Mouse (Mus musculus): ENCODE measurements around the gene Ostn. TPM values are rescaled to one million over a fixed set of nuclear protein-coding genes. Genes with fewer than 3 reads are reported as not detected.

Ostn gene
- not detected for polyA plus RNA-seq (2014; fragmentation: Illumina TruSeq; extraction: RNeasy Lipid Tissue Mini Kit (QIAGEN cat#74804); ENCODE audit: low read depth, low replicate concordance)

GRCm38 (mm10) chr16:27307189-27307588, at the start of gene Ostn:
Ostn (plus strand) TSS chr16:27307489.

GRCm38 (mm10) chr16:27370191-27370590, 62.9 kb downstream of the Ostn start, which contains the start of gene Uts2b:
Uts2b (minus strand) TSS chr16:27370239.

GRCm38 (mm10) chr16:27388761-27389451, 81.6 kb downstream of the Ostn start, which contains the start of gene Ccdc50:
Ccdc50 (plus strand) TSS chr16:27388869.

Other genes starting within 250 kb of the Ostn start
- gene Uts2b, start 62.8 kb downstream of the Ostn start, polyA plus RNA-seq (2014; fragmentation: Illumina TruSeq; extraction: RNeasy Lipid Tissue Mini Kit (QIAGEN cat#74804); ENCODE audit: low read depth, low replicate concordance), result 1.9 TPM
- 17.6 TPM for gene Ccdc50, start 81.4 kb downstream of the Ostn start, polyA plus RNA-seq (2014; fragmentation: Illumina TruSeq; extraction: RNeasy Lipid Tissue Mini Kit (QIAGEN cat#74804); ENCODE audit: low read depth, low replicate concordance)